17 mouse cellular contexts compared by ENCODE assay signal in the genomic region with DNA sequence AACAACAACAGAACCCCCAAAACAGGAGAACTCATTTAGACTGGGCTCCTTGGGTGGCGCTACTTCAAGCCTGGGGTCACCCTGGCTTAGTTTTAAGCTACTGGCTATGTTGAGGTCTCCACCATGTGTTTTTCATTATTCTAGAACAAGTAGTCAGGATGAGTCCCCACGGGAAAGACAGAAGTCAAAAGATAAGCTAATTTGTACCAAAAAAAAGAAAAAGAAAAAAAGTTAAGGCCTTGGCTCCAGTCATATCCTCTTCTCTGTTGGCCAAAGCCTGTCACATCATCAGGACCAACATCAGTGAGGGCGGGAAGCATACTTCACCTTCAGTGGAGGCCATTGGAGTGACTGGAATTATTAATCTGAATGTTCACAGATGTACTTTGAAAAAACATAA. TPM values are rescaled to one million over a fixed set of nuclear protein-coding genes. Genes with fewer than 3 reads are reported as not detected.
DNase-seq lines count a peak whose midpoint lies in the region.
"Had no signal": no experiment of that assay in that cellular context is flagged by ENCODE, and none has a peak within 500 bp of the region (broad histone marks: within the 10 kb centered on the region; RNA-seq: fewer than 3 reads in every experiment).

No protein-coding gene starts in this region.

- DNase-seq in heart, adult 18-20 months = peak; percentile 25 to 40
- no peak for DNase-seq in heart, adult 8-10 months (ENCODE audit: low spot score)
- peak; percentile 18 to 19 for DNase-seq in heart, postnatal 10 days
- DNase-seq in heart, postnatal 36 days = no peak
- DNase-seq in skeletal muscle tissue, adult 2 months (ENCODE audit: low read depth, low spot score) = peak; percentile 32
- DNase-seq in layer of hippocampus, adult 9-10 months (ENCODE audit: low spot score) = no peak
- DNase-seq: adrenal gland, adult 2 months; adrenal gland, postnatal 10 days; adrenal gland, postnatal 25 days; cerebellum, adult 11 months; cerebellum, adult 18-20 months; cerebellum, adult 8-10 months; cerebellum, adult 9-11 months; cerebellum, postnatal 14 days; cerebellum, postnatal 36 days; embryo, embryonic 11 days had no signal

- intact Hi-C loops in heart, postnatal 10 days (cut with DNase I) = no loop called here
- intact Hi-C loops in heart, postnatal 36 days (cut with DNase I) = no loop called here

RNA-seq across cellular contexts. Expression of gene Lepr, which starts 32.4 kb away (rescaled TPM):
- 1 to 10 TPM; 3.5 to 5.4 TPM for total RNA-seq in heart, adult 18-20 months (2021)
- total RNA-seq in heart, adult 8-10 months (2022) = 1 to 10 TPM; 2.5 to 5.6 (median 4.7) TPM
- 10 to 100 TPM; 13.8 to 16.4 TPM for total RNA-seq in heart, postnatal 10 days (2021)
- total RNA-seq in heart, postnatal 36 days (2021) = 1 to 10 TPM; 3.5 to 4.5 TPM
- total RNA-seq: MEL had no signal

RNA-seq across cellular contexts. Expression of gene Leprot, which starts 37.3 kb away (rescaled TPM):
- 10 to 100 TPM; 22.3 to 27.5 TPM for total RNA-seq in heart, adult 18-20 months (2021)
- total RNA-seq in heart, adult 8-10 months (2022) = 10 to 100 TPM; 24.6 to 30.6 (median 25.8) TPM
- 10 to 100 TPM; 48.3 to 53.3 TPM for total RNA-seq in heart, postnatal 10 days (2021)
- total RNA-seq in heart, postnatal 36 days (2021) = 10 to 100 TPM; 30.0 to 30.1 TPM

Comparison
In these comparisons a context has a peak if more than half of its experiments do, and no peak if none do; other contexts are left out.
1. DNase-seq: peak in heart, adult 18-20 months (2 of 2), heart, postnatal 10 days (2 of 2) and skeletal muscle tissue, adult 2 months (single experiment); none in heart, adult 8-10 months (single experiment), heart, postnatal 36 days (0 of 2) and layer of hippocampus, adult 9-10 months (single experiment).